Mouse (Mus musculus): ENCODE measurements at regions not wholly inside any gene's neighbourhood (a gene's known extent, or its start where the extent isn't known, plus 50 kb on each side); places are given as distances from the start of the nearest gene placed in this dataset.

- TF ChIP-seq POLR2A (IDR thresholded peaks at IDR 0.05; ENCODE audit: low read depth, low read length) (no peak), CTCF (IDR thresholded peaks at IDR 0.05; ENCODE audit: borderline replicate concordance, insufficient read depth, low read length) (no peak)
Measured at GRCm38 (mm10) chr14:105432670-105433069, 174.3 kb downstream of the Ndfip2 start.

Measured in embryonic fibroblast, embryonic 13.5 days (primary cell).